Mouse (Mus musculus): ENCODE data around the gene Copa.

The Copa gene

GRCm38 (mm10) chr1:172141529-172141928, 59.2 kb downstream of the Copa start:
- DNase-seq (ENCODE audit: low spot score), result no peak

GRCm38 (mm10) chr1:172143570-172143969, 61.2 kb downstream of the Copa start:
- DNase-seq (ENCODE audit: low spot score), result no peak

- peak; percentile 97 for DNase-seq (ENCODE audit: low spot score)
Measured at GRCm38 (mm10) chr1:172147835-172148278, 65.5 kb downstream of the Copa start, which contains the start of gene Dcaf8. Gene Dcaf8, plus strand, starts transcription at chr1:172148084.

GRCm38 (mm10) chr1:172148279-172148954, 66.1 kb downstream of the Copa start:
- DNase-seq (ENCODE audit: low spot score), result no peak

- DNase-seq (ENCODE audit: low spot score), result no peak
Measured at GRCm38 (mm10) chr1:172148955-172149815, 66.9 kb downstream of the Copa start.

- no peak for DNase-seq (ENCODE audit: low spot score)
Measured at GRCm38 (mm10) chr1:172154536-172154935, 72.2 kb downstream of the Copa start.

GRCm38 (mm10) chr1:172155518-172155917, 73.2 kb downstream of the Copa start:
- DNase-seq (ENCODE audit: low spot score), result no peak

GRCm38 (mm10) chr1:172159970-172160369, 77.6 kb downstream of the Copa start:
- DNase-seq (ENCODE audit: low spot score), result no peak

GRCm38 (mm10) chr1:172160508-172160907, 78.2 kb downstream of the Copa start:
- no peak for DNase-seq (ENCODE audit: low spot score)

- DNase-seq (ENCODE audit: low spot score), result no peak
Measured at GRCm38 (mm10) chr1:172162009-172162408, 79.7 kb downstream of the Copa start.

GRCm38 (mm10) chr1:172162959-172163358, 80.6 kb downstream of the Copa start:
- DNase-seq (ENCODE audit: low spot score), result no peak

GRCm38 (mm10) chr1:172167911-172168310, 85.6 kb downstream of the Copa start:
- DNase-seq (ENCODE audit: low spot score), result no peak

- DNase-seq (ENCODE audit: low spot score), result no peak
Measured at GRCm38 (mm10) chr1:172169809-172170208, 87.5 kb downstream of the Copa start.
